Mouse (Mus musculus): ENCODE measurements around the gene Ing1. TPM values are rescaled to one million over a fixed set of nuclear protein-coding genes. Genes with fewer than 3 reads are reported as not detected.

Ing1 gene
- total and polyA plus RNA-seq, 3 experiments, result 9.6 to 26.9 (median 19.9) TPM

DNA sequence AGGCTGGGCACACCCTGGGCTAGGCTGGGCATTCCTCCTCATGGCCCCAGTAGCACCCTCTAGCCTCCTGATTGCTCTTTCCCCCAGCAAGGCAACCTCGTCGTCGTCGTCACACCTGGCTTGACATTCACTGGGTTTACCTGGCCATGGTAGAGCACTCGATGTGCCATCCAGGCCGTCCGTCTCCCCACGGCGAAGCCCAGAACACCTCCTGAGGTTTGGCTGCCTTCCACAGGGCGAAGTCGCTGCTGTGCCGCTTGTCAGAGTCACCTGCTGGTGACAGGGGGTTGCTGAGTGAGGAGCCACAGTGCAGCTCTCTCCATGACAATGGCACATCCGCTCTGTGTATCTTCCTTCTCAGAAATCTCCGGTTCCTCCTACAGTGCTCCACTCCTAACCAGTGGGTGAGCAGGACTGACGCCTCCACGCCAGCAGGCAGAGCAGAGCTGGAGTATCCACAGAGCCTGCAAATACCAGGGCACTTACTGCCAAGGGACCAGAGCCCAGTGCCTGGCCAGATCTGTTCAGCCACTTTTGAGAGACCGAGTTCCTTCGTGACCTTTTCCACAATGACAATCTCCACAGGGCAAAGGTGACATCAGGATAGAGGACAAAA is 25.1 kb upstream of the Ing1 start:
- Histone ChIP-seq H3K79me2 (replicated peaks; ENCODE audit: control insufficient read depth, insufficient read depth, low read length) (no peaks in the 10 kb centered on the region), H3K4me3 (no peak overlapping the region), H3K9ac (ENCODE audit: low read depth, low read length) (no peak overlapping the region), H3K27ac (no peak overlapping the region), H3K27me3 (ENCODE audit: control insufficient read depth, insufficient read depth, low read length) (no peaks in the 10 kb centered on the region), H3K4me1 (ENCODE audit: control insufficient read depth, insufficient read depth, low read length) (peaks cover 2% of the 10 kb centered on the region; the same call in 1 of the 2 replicates), H3K36me3 (ENCODE audit: control insufficient read depth, insufficient read depth, low read length) (no peaks in the 10 kb centered on the region)
- WGBS, result 67% methylated on average over 18 of the region's 18 CpGs
- DNase-seq, result no peak
- TF ChIP-seq EP300 (IDR thresholded peaks at IDR 0.05; ENCODE audit: insufficient read depth, low read depth, low read length) (no peak), POLR2A (IDR thresholded peaks at IDR 0.05; ENCODE audit: insufficient read depth, low read depth, low read length) (no peak), CTCF (IDR thresholded peaks at IDR 0.05) (no peak)
- intact Hi-C loops (cut with DNase I), result no loop called here

DNA sequence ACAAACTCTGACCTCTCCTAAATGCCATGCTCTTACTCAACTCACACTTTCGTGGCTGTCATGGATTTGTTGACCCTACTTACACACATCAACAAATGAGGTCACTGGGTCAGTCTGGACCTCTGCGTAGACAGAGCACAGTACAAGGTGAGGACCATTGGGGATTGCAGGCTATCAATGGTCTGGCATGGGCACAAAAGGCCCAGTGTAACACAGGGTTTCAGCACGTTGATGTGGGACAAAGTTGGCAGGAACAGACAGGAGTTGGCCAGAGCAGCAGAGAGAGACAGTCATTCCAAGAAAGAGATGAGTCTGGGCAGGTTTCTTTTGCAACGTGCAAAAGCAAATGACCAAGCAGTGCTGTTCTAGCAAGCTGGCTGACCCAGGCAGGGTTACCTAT is 24.5 kb upstream of the Ing1 start:
- TF ChIP-seq CTCF (IDR thresholded peaks at IDR 0.05) (no peak), EP300 (IDR thresholded peaks at IDR 0.05; ENCODE audit: insufficient read depth, low read depth, low read length) (no peak), POLR2A (IDR thresholded peaks at IDR 0.05; ENCODE audit: insufficient read depth, low read depth, low read length) (no peak)
- no peak overlapping the region for H3K9ac ChIP-seq (ENCODE audit: low read depth, low read length)
- H3K27me3 ChIP-seq (ENCODE audit: control insufficient read depth, insufficient read depth, low read length), result no peaks in the 10 kb centered on the region
- no peak overlapping the region for H3K4me3 ChIP-seq
- DNase-seq, result no peak
- no peaks in the 10 kb centered on the region for H3K36me3 ChIP-seq (ENCODE audit: control insufficient read depth, insufficient read depth, low read length)
- peaks cover 2% of the 10 kb centered on the region; the same call in 1 of the 2 replicates for H3K4me1 ChIP-seq (ENCODE audit: control insufficient read depth, insufficient read depth, low read length)
- intact Hi-C loops (cut with DNase I), result no loop called here
- no peaks in the 10 kb centered on the region for H3K79me2 ChIP-seq (replicated peaks; ENCODE audit: control insufficient read depth, insufficient read depth, low read length)
- no peak overlapping the region for H3K27ac ChIP-seq
- 58% methylated on average over 4 of the region's 4 CpGs for WGBS

DNA sequence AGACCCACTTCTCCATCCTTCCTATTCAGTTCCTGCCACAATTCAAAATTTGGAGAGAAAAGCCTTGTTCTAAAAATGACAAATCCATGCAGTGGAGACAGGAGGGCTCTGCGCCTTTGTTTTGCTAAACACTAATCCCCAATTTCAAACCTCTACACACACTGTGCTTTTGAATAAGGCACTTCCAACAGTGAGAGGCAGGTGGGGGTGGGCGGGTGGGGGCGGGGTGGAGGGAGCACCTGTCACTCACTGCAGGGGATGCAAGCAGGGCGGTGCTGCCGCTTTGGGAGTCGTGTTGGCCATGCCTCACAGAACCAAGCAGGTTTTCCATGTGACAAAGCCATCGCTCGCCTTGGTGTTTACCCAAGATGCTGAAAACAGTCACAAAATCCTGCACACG is 20.9 kb upstream of the Ing1 start:
- no peak overlapping the region for H3K27ac ChIP-seq
- H3K9ac ChIP-seq (ENCODE audit: low read depth, low read length), result no peak overlapping the region
- 79% methylated on average over 9 of the region's 9 CpGs for WGBS
- intact Hi-C loops (cut with DNase I), result no loop called here
- H3K4me1 ChIP-seq (ENCODE audit: control insufficient read depth, insufficient read depth, low read length), result peaks cover 2% of the 10 kb centered on the region; the same call in 1 of the 2 replicates
- H3K36me3 ChIP-seq (ENCODE audit: control insufficient read depth, insufficient read depth, low read length), result no peaks in the 10 kb centered on the region
- no peaks in the 10 kb centered on the region for H3K27me3 ChIP-seq (ENCODE audit: control insufficient read depth, insufficient read depth, low read length)
- no peak for TF ChIP-seq POLR2A (IDR thresholded peaks at IDR 0.05; ENCODE audit: insufficient read depth, low read depth, low read length)
- no peak for TF ChIP-seq EP300 (IDR thresholded peaks at IDR 0.05; ENCODE audit: insufficient read depth, low read depth, low read length)
- no peak for TF ChIP-seq CTCF (IDR thresholded peaks at IDR 0.05)
- no peak for DNase-seq
- H3K79me2 ChIP-seq (replicated peaks; ENCODE audit: control insufficient read depth, insufficient read depth, low read length), result no peaks in the 10 kb centered on the region
- no peak overlapping the region for H3K4me3 ChIP-seq

DNA sequence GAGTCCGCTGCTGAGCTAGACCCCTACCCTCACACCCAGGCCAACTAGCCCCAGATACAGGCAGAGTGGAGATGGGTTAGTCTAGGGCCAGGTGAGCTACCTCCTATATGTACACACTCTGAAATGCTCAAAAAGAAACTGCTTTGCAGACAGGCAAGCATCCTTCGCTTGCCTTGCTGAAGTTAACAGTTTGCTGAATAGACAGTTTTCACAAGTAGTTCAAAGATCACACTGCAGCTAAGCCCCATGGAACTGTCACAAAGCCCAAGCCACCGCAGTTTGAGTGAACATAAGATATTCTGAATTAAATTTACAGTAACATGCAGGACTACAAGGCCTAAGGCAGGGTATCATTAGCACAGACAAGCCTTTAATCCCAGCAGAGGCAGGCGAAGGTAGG is 16.3 kb upstream of the Ing1 start:
- no peak for DNase-seq
- H3K27ac ChIP-seq, result no peak overlapping the region
- H3K4me3 ChIP-seq, result no peak overlapping the region
- H3K9ac ChIP-seq (ENCODE audit: low read depth, low read length), result no peak overlapping the region
- TF ChIP-seq EP300 (IDR thresholded peaks at IDR 0.05; ENCODE audit: insufficient read depth, low read depth, low read length) (no peak), POLR2A (IDR thresholded peaks at IDR 0.05; ENCODE audit: insufficient read depth, low read depth, low read length) (no peak), CTCF (IDR thresholded peaks at IDR 0.05) (no peak)
- no peaks in the 10 kb centered on the region for H3K27me3 ChIP-seq (ENCODE audit: control insufficient read depth, insufficient read depth, low read length)
- 97% methylated on average over 4 of the region's 4 CpGs for WGBS
- no peaks in the 10 kb centered on the region for H3K36me3 ChIP-seq (ENCODE audit: control insufficient read depth, insufficient read depth, low read length)
- no peaks in the 10 kb centered on the region for H3K4me1 ChIP-seq (ENCODE audit: control insufficient read depth, insufficient read depth, low read length)
- no peaks in the 10 kb centered on the region for H3K79me2 ChIP-seq (replicated peaks; ENCODE audit: control insufficient read depth, insufficient read depth, low read length)
- intact Hi-C loops (cut with DNase I), result no loop called here

DNA sequence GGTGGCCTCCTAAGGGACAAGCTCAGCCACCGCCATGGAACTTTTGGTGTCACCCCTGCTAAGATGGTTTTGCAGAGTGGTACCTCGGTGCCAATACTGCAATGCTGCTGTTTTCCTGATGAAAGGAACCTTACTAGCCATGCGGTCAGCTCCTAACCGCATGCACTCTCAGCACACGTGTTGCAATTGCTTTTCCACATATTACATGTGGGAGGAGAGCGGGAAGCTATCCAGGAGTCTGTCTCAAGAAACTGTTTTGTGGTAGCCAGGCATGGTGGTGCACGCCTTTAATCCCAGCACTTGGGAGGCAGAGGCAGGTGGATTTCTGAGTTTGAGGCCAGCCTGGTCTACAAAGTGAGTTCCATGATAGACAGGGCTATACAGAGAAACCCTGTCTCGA is 15.2 kb upstream of the Ing1 start:
- no peaks in the 10 kb centered on the region for H3K79me2 ChIP-seq (replicated peaks; ENCODE audit: control insufficient read depth, insufficient read depth, low read length)
- TF ChIP-seq CTCF (IDR thresholded peaks at IDR 0.05) (no peak), EP300 (IDR thresholded peaks at IDR 0.05; ENCODE audit: insufficient read depth, low read depth, low read length) (no peak), POLR2A (IDR thresholded peaks at IDR 0.05; ENCODE audit: insufficient read depth, low read depth, low read length) (no peak)
- H3K27me3 ChIP-seq (ENCODE audit: control insufficient read depth, insufficient read depth, low read length), result no peaks in the 10 kb centered on the region
- H3K4me1 ChIP-seq (ENCODE audit: control insufficient read depth, insufficient read depth, low read length), result no peaks in the 10 kb centered on the region
- DNase-seq, result no peak
- no peak overlapping the region for H3K4me3 ChIP-seq
- intact Hi-C loops (cut with DNase I), result no loop called here
- 93% methylated on average over 8 of the region's 8 CpGs for WGBS
- H3K36me3 ChIP-seq (ENCODE audit: control insufficient read depth, insufficient read depth, low read length), result no peaks in the 10 kb centered on the region
- no peak overlapping the region for H3K27ac ChIP-seq
- no peak overlapping the region for H3K9ac ChIP-seq (ENCODE audit: low read depth, low read length)

DNA sequence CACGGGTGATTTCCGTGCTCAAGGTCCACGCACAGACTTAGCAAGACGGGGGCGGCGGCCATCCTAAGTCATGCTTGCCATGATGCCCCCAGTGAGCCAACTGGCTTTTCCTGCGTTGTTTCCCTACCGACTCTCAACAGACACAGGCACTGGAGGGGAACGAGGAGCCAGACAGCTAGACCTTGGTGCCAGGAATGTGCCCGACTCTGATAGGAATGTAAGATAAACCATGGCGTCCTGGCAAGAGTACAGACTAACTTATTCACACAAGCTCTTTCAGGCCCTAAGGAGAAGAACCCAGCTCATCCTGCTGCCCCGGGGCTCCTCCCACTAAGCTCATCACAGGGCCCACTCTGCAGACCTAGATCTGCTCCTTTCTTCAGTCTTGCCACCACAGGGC is 13.3 kb upstream of the Ing1 start:
- 65% methylated on average over 12 of the region's 12 CpGs for WGBS
- intact Hi-C loops (cut with DNase I), result no loop called here

More for the DNA sequence above, 13.3 kb upstream of the Ing1 start:
- Histone ChIP-seq H3K27me3 (ENCODE audit: control insufficient read depth, insufficient read depth, low read length) (no peaks in the 10 kb centered on the region), H3K9ac (ENCODE audit: low read depth, low read length) (no peak overlapping the region), H3K4me3 (no peak overlapping the region), H3K27ac (no peak overlapping the region), H3K4me1 (ENCODE audit: control insufficient read depth, insufficient read depth, low read length) (no peaks in the 10 kb centered on the region), H3K79me2 (replicated peaks; ENCODE audit: control insufficient read depth, insufficient read depth, low read length) (no peaks in the 10 kb centered on the region), H3K36me3 (ENCODE audit: control insufficient read depth, insufficient read depth, low read length) (no peaks in the 10 kb centered on the region)
- TF ChIP-seq EP300 (IDR thresholded peaks at IDR 0.05; ENCODE audit: insufficient read depth, low read depth, low read length) (no peak), POLR2A (IDR thresholded peaks at IDR 0.05; ENCODE audit: insufficient read depth, low read depth, low read length) (no peak), CTCF (IDR thresholded peaks at IDR 0.05) (no peak)
- DNase-seq, result no peak

All from heart, adult 2 months (tissue).